Mouse (Mus musculus): Measurements from ENCODE around the gene Ldlrad2. TPM values are rescaled to one million over a fixed set of nuclear protein-coding genes. Genes with fewer than 3 reads are reported as not detected.
A peak's percentile ranks its signal among the peaks of the same experiment; 100 is the strongest.
"Not testable (repeated sequence)": the region's sequence is repeated elsewhere in the genome, so short reads cannot be mapped to it uniquely, and the experiment has no call there.

Gene Ldlrad2
- polyA plus RNA-seq, 1 experiment from 2014 or later, result 0.47 TPM

- H3K9ac ChIP-seq (replicated peaks), result no peak overlapping the region
- no peaks in the 10 kb centered on the region for H3K27me3 ChIP-seq
- no peak overlapping the region for H3K27ac ChIP-seq (replicated peaks)
- H3K36me3 ChIP-seq, result no peaks in the 10 kb centered on the region
- peaks cover 16% of the 10 kb centered on the region for H3K4me1 ChIP-seq
- no peak for ATAC-seq (replicated peaks)
- no peaks in the 10 kb centered on the region for H3K9me3 ChIP-seq
- no peak overlapping the region for H3K4me2 ChIP-seq (replicated peaks)
- no peak overlapping the region for H3K4me3 ChIP-seq
- WGBS, result 80% methylated on average over 4 of the region's 4 CpGs
Measured at GRCm38 (mm10) chr4:137590961-137591360, 16.6 kb upstream of the Ldlrad2 start.

- peaks cover 3% of the 10 kb centered on the region; the same call in 1 of the 2 replicates for H3K4me1 ChIP-seq
- no peak overlapping the region for H3K4me3 ChIP-seq
- no peak overlapping the region for H3K4me2 ChIP-seq (replicated peaks)
- no peak overlapping the region for H3K27ac ChIP-seq (replicated peaks)
- H3K36me3 ChIP-seq, result no peaks in the 10 kb centered on the region
- WGBS, result 85% methylated on average over 3 of the region's 3 CpGs
- H3K9me3 ChIP-seq, result no peaks in the 10 kb centered on the region
- no peaks in the 10 kb centered on the region for H3K27me3 ChIP-seq
- H3K9ac ChIP-seq (replicated peaks), result no peak overlapping the region
- ATAC-seq (replicated peaks), result no peak
Measured at GRCm38 (mm10) chr4:137589586-137589985, 15.2 kb upstream of the Ldlrad2 start.

- H3K4me3 ChIP-seq; H3K4me2 ChIP-seq (replicated peaks); ATAC-seq (replicated peaks); H3K27ac ChIP-seq (replicated peaks); H3K9me3 ChIP-seq; H3K9ac ChIP-seq (replicated peaks); H3K4me1 ChIP-seq; H3K27me3 ChIP-seq; H3K36me3 ChIP-seq: not testable (repeated sequence)
- WGBS, result 84% methylated on average over 2 of the region's 3 CpGs
Measured at GRCm38 (mm10) chr4:137589095-137589494, 14.7 kb upstream of the Ldlrad2 start.

- no peak overlapping the region for H3K4me2 ChIP-seq (replicated peaks)
- H3K27ac ChIP-seq (replicated peaks), result no peak overlapping the region
- H3K27me3 ChIP-seq, result peaks cover 10% of the 10 kb centered on the region; the same call in 1 of the 2 replicates
- no peak for ATAC-seq (replicated peaks)
- no peak overlapping the region for H3K4me3 ChIP-seq
- peaks cover 6% of the 10 kb centered on the region for H3K4me1 ChIP-seq
- H3K9ac ChIP-seq (replicated peaks), result no peak overlapping the region
- H3K36me3 ChIP-seq, result no peaks in the 10 kb centered on the region
- WGBS, result 39% methylated on average over 3 of the region's 3 CpGs
- H3K9me3 ChIP-seq, result no peaks in the 10 kb centered on the region
Measured at GRCm38 (mm10) chr4:137581815-137582214, 7.4 kb upstream of the Ldlrad2 start.

- ATAC-seq (replicated peaks), result no peak
- WGBS, result 70% methylated on average over 2 of the region's 2 CpGs
- Histone ChIP-seq H3K9me3 (no peaks in the 10 kb centered on the region), H3K27ac (replicated peaks) (no peak overlapping the region), H3K4me1 (peaks cover 6% of the 10 kb centered on the region), H3K9ac (replicated peaks) (no peak overlapping the region), H3K4me2 (replicated peaks) (no peak overlapping the region), H3K36me3 (no peaks in the 10 kb centered on the region), H3K4me3 (no peak overlapping the region), H3K27me3 (peaks cover 10% of the 10 kb centered on the region; the same call in 1 of the 2 replicates)
Measured at GRCm38 (mm10) chr4:137580299-137580698, 5.9 kb upstream of the Ldlrad2 start.

GRCm38 (mm10) chr4:137579789-137580188 is 5.4 kb upstream of the Ldlrad2 start:
- 54% methylated on average over 4 of the region's 4 CpGs for WGBS
- Histone ChIP-seq H3K36me3 (no peaks in the 10 kb centered on the region), H3K4me3 (no peak overlapping the region), H3K9ac (replicated peaks) (no peak overlapping the region), H3K27me3 (peaks cover 10% of the 10 kb centered on the region; the same call in 1 of the 2 replicates), H3K27ac (replicated peaks) (no peak overlapping the region), H3K4me1 (peaks cover 6% of the 10 kb centered on the region), H3K9me3 (no peaks in the 10 kb centered on the region), H3K4me2 (replicated peaks) (no peak overlapping the region)
- ATAC-seq (replicated peaks), result no peak

GRCm38 (mm10) chr4:137578181-137578845 is 3.9 kb upstream of the Ldlrad2 start:
- H3K4me2 ChIP-seq (replicated peaks), result peak overlapping the region; percentile 46
- peaks cover 6% of the 10 kb centered on the region for H3K4me1 ChIP-seq
- H3K27ac ChIP-seq (replicated peaks), result no peak overlapping the region
- H3K9ac ChIP-seq (replicated peaks), result 0 out of 2 replicates have a peak overlapping the region, but pooled peaks have one; percentile 8
- peaks cover 10% of the 10 kb centered on the region; the same call in 1 of the 2 replicates for H3K27me3 ChIP-seq
- H3K9me3 ChIP-seq, result no peaks in the 10 kb centered on the region
- WGBS, result 1% methylated on average over 39 of the region's 39 CpGs
- H3K36me3 ChIP-seq, result no peaks in the 10 kb centered on the region
- no peak for ATAC-seq (replicated peaks)
- peak overlapping the region; percentile 24 for H3K4me3 ChIP-seq

- Histone ChIP-seq H3K36me3 (no peaks in the 10 kb centered on the region), H3K27ac (replicated peaks) (no peak overlapping the region), H3K4me3 (no peak overlapping the region), H3K9me3 (no peaks in the 10 kb centered on the region), H3K4me1 (peaks cover 6% of the 10 kb centered on the region), H3K27me3 (peaks cover 10% of the 10 kb centered on the region; the same call in 1 of the 2 replicates), H3K4me2 (replicated peaks) (no peak overlapping the region), H3K9ac (replicated peaks) (no peak overlapping the region)
- ATAC-seq (replicated peaks), result no peak
- 97% methylated on average over 12 of the region's 12 CpGs for WGBS
Measured at GRCm38 (mm10) chr4:137577486-137577885, 3.1 kb upstream of the Ldlrad2 start.

GRCm38 (mm10) chr4:137569873-137570272 is 4.5 kb downstream of the Ldlrad2 start:
- no peak overlapping the region for H3K4me2 ChIP-seq (replicated peaks)
- H3K27ac ChIP-seq (replicated peaks), result no peak overlapping the region
- H3K27me3 ChIP-seq, result no peaks in the 10 kb centered on the region
- H3K9me3 ChIP-seq, result no peaks in the 10 kb centered on the region
- H3K4me3 ChIP-seq, result no peak overlapping the region
- H3K36me3 ChIP-seq, result no peaks in the 10 kb centered on the region
- ATAC-seq (replicated peaks), result no peak
- H3K4me1 ChIP-seq, result no peaks in the 10 kb centered on the region
- H3K9ac ChIP-seq (replicated peaks), result no peak overlapping the region
- WGBS, result 78% methylated on average over 9 of the region's 9 CpGs

GRCm38 (mm10) chr4:137556673-137557210 is 17.6 kb downstream of the Ldlrad2 start:
- 85% methylated on average over 16 of the region's 16 CpGs for WGBS
- ATAC-seq (replicated peaks), result no peak
- no peak overlapping the region for H3K9ac ChIP-seq (replicated peaks)
- no peaks in the 10 kb centered on the region for H3K9me3 ChIP-seq
- H3K4me1 ChIP-seq, result no peaks in the 10 kb centered on the region
- no peak overlapping the region for H3K4me3 ChIP-seq
- no peak overlapping the region for H3K27ac ChIP-seq (replicated peaks)
- H3K27me3 ChIP-seq, result no peaks in the 10 kb centered on the region
- no peak overlapping the region for H3K4me2 ChIP-seq (replicated peaks)
- no peaks in the 10 kb centered on the region for H3K36me3 ChIP-seq

- H3K4me1 ChIP-seq, result no peaks in the 10 kb centered on the region
- H3K36me3 ChIP-seq, result no peaks in the 10 kb centered on the region
- H3K4me2 ChIP-seq (replicated peaks), result no peak overlapping the region
- no peak overlapping the region for H3K4me3 ChIP-seq
- no peak for ATAC-seq (replicated peaks)
- no peaks in the 10 kb centered on the region for H3K27me3 ChIP-seq
- H3K9me3 ChIP-seq, result no peaks in the 10 kb centered on the region
- 95% methylated on average over 17 of the region's 17 CpGs for WGBS
- H3K9ac ChIP-seq (replicated peaks), result no peak overlapping the region
- no peak overlapping the region for H3K27ac ChIP-seq (replicated peaks)
Measured at GRCm38 (mm10) chr4:137553466-137553865, 20.9 kb downstream of the Ldlrad2 start.

GRCm38 (mm10) chr4:137546003-137546525 is 28.3 kb downstream of the Ldlrad2 start:
- no peak overlapping the region for H3K4me3 ChIP-seq
- ATAC-seq (replicated peaks), result no peak
- no peaks in the 10 kb centered on the region for H3K36me3 ChIP-seq
- H3K9ac ChIP-seq (replicated peaks), result no peak overlapping the region
- no peaks in the 10 kb centered on the region for H3K27me3 ChIP-seq
- no peak overlapping the region for H3K4me2 ChIP-seq (replicated peaks)
- WGBS, result 73% methylated on average over 5 of the region's 5 CpGs
- no peaks in the 10 kb centered on the region for H3K9me3 ChIP-seq
- no peak overlapping the region for H3K27ac ChIP-seq (replicated peaks)
- no peaks in the 10 kb centered on the region for H3K4me1 ChIP-seq

Data from forebrain, embryonic 15.5 days (tissue).